Mouse (Mus musculus) heart, embryonic 12.5 days (tissue): ENCODE results near the gene Mus81. TPM values are rescaled to one million over a fixed set of nuclear protein-coding genes. Genes with fewer than 3 reads are reported as not detected.

Experiments
- ATAC-seq: fragments of 200-750 bp; cut with Nextera tagmentation; 2 replicates; pipeline ENCODE4 v1.8.0; 2017; ENCODE audit warnings: moderate TSS enrichment, moderate library complexity; ENCODE audit not compliant: insufficient number of reproducible peaks, low FRiP score
- H3K27ac ChIP-seq: fragments of 300-500 bp; sonication (generic); 2 replicates; pipeline ENCODE4 v1.5.1; 2016; ENCODE audit warnings: mild to moderate bottlenecking, moderate library complexity; ENCODE audit not compliant: poor library complexity, severe bottlenecking
- H3K27me3 ChIP-seq: fragments of 300-500 bp; sonication (generic); replicated peaks from 2 replicates; pipeline ENCODE4 v1.6.1; 2016; ENCODE audit warnings: mild to moderate bottlenecking, moderate library complexity
- H3K36me3 ChIP-seq: fragments of 300-500 bp; sonication (generic); 2 replicates; pipeline ENCODE4 v1.6.1; 2016; ENCODE audit warnings: mild to moderate bottlenecking, moderate library complexity
- H3K4me1 ChIP-seq: fragments of 300-500 bp; sonication (generic); replicated peaks from 2 replicates; pipeline ENCODE4 v1.6.1; 2016; ENCODE audit warnings: mild to moderate bottlenecking
- H3K4me2 ChIP-seq: fragments of 300-500 bp; sonication (generic); 2 replicates; pipeline ENCODE4 v1.6.1; 2016; ENCODE audit warnings: mild to moderate bottlenecking, moderate library complexity
- H3K4me3 ChIP-seq: fragments of 300-500 bp; sonication (generic); 2 replicates; pipeline ENCODE4 v1.5.1; 2016; ENCODE audit warnings: mild to moderate bottlenecking
- H3K9ac ChIP-seq: fragments of 300-500 bp; sonication (generic); 2 replicates; pipeline ENCODE4 v1.6.1; 2016; ENCODE audit warnings: mild to moderate bottlenecking, moderate library complexity
- H3K9me3 ChIP-seq: fragments of 300-500 bp; sonication (generic); replicated peaks from 2 replicates; pipeline ENCODE4 v1.6.1; 2016; ENCODE audit warnings: mild to moderate bottlenecking, moderate library complexity
- WGBS: fragments of 180-500 bp; shearing (Covaris S2); methylation state at CpG from one replicate; pipeline ENCODE4 v1.1.7; 2016; 5-methylcytosine and 5-hydroxymethylcytosine counted together
- polyA plus RNA-seq: library from polyadenylated mRNA; unstranded; fragments of >200 nt; fragmentation: Nextera tagmentation; extraction: Ambion mirVana; gene quantifications from 2 replicates; pipeline ENCODE4 v1.2.1, GENCODE M21; 2016

Mus81 gene
- polyA plus RNA-seq, 1 experiment from 2014 or later = 33.2 TPM

DNA sequence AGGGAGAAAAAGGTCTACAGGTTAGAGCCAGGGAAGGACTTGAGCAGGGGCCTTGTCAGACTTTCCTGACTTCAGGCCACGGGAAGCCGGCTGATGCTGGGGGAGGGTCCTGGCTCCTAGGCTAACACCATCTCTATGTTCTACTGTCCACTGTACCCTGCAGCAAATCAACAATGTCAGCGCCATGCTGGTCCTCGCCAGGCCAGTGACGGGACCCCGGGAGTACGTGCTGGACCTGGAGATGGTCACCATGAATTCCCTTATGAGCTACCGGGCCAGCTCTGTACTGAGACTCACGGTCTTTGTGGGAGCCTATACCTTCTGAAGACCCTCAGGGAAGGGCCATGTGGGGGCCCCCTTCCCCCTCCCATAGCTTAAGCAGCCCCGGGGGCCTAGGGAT is 6.8 kb downstream of the Mus81 start:
- peaks cover 89% of the 10 kb centered on the region for H3K36me3 ChIP-seq
- no peaks in the 10 kb centered on the region for H3K9me3 ChIP-seq
- WGBS = 85% methylated on average over 10 of the region's 10 CpGs
- H3K27me3 ChIP-seq = no peaks in the 10 kb centered on the region
- H3K4me2 ChIP-seq = no peak overlapping the region
- peaks cover 10% of the 10 kb centered on the region for H3K4me1 ChIP-seq
- no peak overlapping the region for H3K27ac ChIP-seq
- H3K4me3 ChIP-seq = no peak overlapping the region
- no peak overlapping the region for H3K9ac ChIP-seq
- ATAC-seq = no peak

DNA sequence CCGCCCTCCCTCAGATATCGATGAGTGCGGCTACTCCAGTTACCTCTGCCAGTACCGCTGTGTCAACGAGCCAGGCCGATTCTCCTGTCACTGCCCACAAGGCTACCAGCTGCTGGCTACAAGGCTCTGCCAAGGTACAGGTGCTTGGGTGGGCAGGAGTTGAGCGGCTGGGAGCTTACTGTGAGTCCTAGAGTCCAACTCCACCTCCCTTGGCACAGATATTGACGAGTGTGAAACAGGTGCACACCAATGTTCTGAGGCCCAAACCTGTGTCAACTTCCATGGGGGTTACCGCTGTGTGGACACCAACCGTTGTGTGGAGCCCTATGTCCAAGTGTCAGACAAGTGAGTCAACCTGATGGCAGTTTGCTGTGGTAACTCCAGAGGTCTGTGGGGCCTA is 8.2 kb downstream of the Mus81 start:
- H3K27me3 ChIP-seq = no peaks in the 10 kb centered on the region
- no peak overlapping the region for H3K27ac ChIP-seq
- H3K9me3 ChIP-seq = no peaks in the 10 kb centered on the region
- H3K9ac ChIP-seq = no peak overlapping the region
- 80% methylated on average over 10 of the region's 10 CpGs for WGBS
- H3K4me1 ChIP-seq = peaks cover 16% of the 10 kb centered on the region
- ATAC-seq = no peak
- H3K4me3 ChIP-seq = no peak overlapping the region
- H3K36me3 ChIP-seq = peaks cover 79% of the 10 kb centered on the region
- no peak overlapping the region for H3K4me2 ChIP-seq

DNA sequence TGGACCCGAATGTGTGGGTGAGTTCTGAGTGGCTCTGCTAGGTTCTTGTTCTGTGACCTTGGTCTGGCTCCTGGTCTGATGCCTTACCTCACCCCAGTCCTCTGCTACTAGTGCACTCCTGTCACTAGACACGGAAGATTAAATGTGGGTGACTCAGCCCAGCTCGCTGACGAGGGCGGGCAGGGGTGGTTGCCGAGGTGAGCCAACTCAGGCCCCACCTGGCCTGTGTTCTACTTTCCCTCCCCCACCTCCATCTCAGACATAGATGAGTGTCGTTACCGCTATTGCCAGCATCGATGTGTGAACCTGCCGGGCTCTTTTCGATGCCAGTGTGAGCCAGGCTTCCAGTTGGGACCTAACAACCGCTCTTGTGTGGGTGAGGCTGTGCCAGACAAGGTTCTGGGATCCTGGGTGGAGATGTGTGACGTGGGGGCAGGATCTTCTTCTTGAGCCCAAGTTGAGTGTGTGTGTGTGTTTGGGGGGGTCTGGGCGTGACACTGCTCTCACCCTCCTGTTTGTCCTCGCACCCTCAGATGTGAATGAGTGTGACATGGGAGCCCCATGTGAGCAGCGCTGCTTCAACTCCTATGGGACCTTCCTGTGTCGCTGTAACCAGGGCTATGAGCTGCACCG is 10.4 kb downstream of the Mus81 start:
- no peaks in the 10 kb centered on the region for H3K27me3 ChIP-seq
- H3K4me1 ChIP-seq = peaks cover 21% of the 10 kb centered on the region
- 87% methylated on average over 18 of the region's 18 CpGs for WGBS
- H3K4me2 ChIP-seq = no peak overlapping the region
- no peaks in the 10 kb centered on the region for H3K9me3 ChIP-seq
- H3K4me3 ChIP-seq = no peak overlapping the region
- ATAC-seq = no peak
- peaks cover 56% of the 10 kb centered on the region for H3K36me3 ChIP-seq
- H3K27ac ChIP-seq = no peak overlapping the region
- no peak overlapping the region for H3K9ac ChIP-seq

DNA sequence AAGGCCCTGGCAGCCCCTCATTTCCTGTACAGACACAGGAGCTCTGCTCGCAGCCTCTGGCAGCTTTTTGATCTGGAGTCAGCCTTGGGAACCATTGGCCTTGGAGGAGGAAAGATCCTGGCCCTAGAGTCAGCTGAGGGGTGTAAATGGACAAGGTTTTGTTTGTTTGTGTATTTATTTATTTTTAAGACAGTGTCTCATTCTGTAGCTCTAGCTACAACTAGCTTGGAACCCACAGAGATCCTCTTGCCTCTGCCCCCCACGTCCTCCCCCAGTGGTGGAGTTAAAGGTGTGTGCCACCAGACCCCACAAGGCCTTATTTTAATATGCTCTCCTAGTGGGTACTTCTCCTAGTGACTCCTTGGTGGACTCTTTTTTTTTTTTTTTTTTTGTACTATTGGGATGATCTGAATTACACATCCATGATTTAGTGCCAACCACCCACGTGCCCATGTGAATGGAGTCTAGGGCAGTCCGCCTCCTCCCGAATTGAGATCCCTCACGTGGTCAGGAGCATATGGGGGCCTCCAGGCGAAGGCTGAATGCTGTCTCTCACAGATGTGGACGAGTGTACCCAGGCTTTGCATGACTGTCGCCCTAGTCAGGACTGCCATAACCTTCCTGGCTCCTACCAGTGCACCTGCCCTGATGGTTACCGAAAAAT is 11.1 kb downstream of the Mus81 start:
- no peak overlapping the region for H3K27ac ChIP-seq
- peaks cover 21% of the 10 kb centered on the region for H3K4me1 ChIP-seq
- no peak for ATAC-seq
- H3K4me2 ChIP-seq = no peak overlapping the region
- 0 out of 2 replicates have a peak overlapping the region, but pooled peaks have one; percentile 17 for H3K9ac ChIP-seq
- H3K9me3 ChIP-seq = no peaks in the 10 kb centered on the region
- no peaks in the 10 kb centered on the region for H3K27me3 ChIP-seq
- H3K4me3 ChIP-seq = no peak overlapping the region
- 81% methylated on average over 10 of the region's 10 CpGs for WGBS
- H3K36me3 ChIP-seq = peaks cover 50% of the 10 kb centered on the region

DNA sequence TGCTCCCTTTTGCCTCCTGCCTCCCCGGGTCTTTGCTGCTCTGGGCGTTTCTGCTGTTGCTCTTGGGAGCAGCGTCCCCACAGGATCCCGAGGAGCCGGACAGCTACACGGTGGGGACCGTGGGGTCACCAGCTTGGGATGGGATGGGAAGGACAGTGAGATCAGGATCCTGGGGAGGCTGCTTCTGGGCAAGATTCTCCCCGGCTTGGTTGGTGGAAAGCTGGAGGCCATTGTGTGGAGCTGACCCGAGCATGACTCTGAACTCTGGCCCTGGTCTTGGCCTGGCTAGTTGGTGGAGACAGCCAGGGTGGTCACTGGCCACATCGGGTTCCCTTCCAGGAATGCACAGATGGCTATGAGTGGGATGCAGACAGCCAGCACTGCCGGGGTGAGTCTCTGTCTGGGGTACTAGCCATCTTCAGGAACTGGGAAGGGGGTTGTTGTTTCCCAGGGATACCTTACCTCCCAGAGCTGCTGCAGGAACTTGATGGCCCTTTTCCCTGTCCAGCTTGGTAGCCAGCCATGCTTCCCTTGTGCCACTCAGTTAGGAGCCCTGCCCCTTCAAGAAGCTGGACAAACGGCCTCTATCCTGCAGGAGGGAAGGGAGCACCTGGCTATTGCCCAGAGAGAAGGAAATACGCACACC is 13.0 kb downstream of the Mus81 start:
- Histone ChIP-seq H3K9ac (peak overlapping the region; percentile 89), H3K4me3 (peak overlapping the region; percentile 74), H3K27me3 (no peaks in the 10 kb centered on the region), H3K4me2 (peak overlapping the region; percentile 82), H3K27ac (peak overlapping the region; percentile 86), H3K9me3 (no peaks in the 10 kb centered on the region), H3K36me3 (peaks cover 30% of the 10 kb centered on the region), H3K4me1 (peaks cover 21% of the 10 kb centered on the region)
- ATAC-seq = peak; percentile 23; the same call in 1 of the 2 replicates
- 22% methylated on average over 13 of the region's 13 CpGs for WGBS

DNA sequence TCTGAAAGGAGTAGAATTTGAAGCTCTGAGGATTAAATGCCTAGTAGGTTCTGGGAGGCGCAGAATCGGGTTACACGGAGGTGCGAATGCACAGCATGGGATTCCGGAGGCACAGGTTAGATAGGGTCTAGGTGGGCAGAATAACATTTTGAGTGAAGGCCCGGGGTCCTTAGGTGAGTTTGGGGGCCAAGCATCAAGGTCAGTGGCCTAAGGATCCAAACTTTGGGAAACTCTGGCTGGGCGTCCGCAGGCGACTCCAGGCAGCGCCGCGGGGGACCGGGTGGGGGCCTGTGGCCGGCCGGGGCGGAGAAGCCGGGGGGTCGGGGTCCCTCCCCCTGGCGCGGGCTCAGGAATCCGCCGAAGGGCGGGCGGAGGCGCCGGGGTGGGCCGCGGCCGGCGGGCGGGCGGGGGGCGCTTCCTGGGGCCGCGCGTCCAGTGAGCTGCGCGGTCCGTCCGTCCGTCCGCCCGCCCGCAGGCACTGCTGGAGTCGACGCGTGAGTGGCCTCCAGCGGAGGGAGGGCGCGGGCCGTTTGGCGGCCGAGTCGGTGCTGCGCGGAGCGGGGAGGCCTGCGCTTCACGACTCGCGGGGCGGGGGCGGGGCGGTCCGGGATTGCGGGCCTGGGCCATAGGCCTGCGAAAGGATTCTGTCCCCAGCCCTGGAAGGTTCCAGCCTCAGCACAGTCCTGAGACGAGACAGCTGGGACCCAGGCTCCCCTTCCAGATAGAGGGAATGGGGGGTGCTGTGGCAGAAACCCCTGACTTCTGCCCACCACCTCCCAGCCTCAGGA is 13.7 kb downstream of the Mus81 start:
- peak overlapping the region; percentile 82 for H3K4me2 ChIP-seq
- no peaks in the 10 kb centered on the region for H3K27me3 ChIP-seq
- peak overlapping the region; percentile 74 for H3K4me3 ChIP-seq
- peak; percentile 65 for ATAC-seq
- WGBS = 1% methylated on average over 57 of the region's 68 CpGs
- H3K9me3 ChIP-seq = no peaks in the 10 kb centered on the region
- H3K9ac ChIP-seq = peak overlapping the region; percentile 89
- peaks cover 23% of the 10 kb centered on the region for H3K36me3 ChIP-seq
- peaks cover 26% of the 10 kb centered on the region for H3K4me1 ChIP-seq
- H3K27ac ChIP-seq = peak overlapping the region; percentile 86

DNA sequence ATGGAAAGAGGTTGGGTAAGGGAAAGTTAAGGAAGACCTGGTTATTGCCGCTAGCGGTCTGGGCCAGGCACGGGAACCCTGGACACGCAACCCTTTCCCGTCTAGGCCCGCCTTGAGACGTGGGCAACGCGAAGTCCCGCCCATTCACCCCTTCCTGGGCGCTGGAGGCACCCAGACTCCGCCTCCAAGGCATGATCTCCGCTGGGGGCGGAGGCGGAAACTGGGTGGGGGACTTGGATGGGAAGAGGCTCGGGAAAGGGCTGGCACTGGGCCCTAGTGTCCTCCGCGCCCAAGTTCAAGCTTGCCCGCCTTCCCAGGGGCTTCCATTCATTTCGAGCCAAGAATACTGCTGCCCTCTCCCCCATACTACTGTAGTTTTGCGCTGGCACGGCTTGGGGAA is 14.5 kb downstream of the Mus81 start, which contains the start of gene Efemp2:
Efemp2 (plus strand) TSS at position 235 of the 400 bp plus-strand sequence.
- H3K4me1 ChIP-seq = peaks cover 32% of the 10 kb centered on the region
- peak within 1 kb of the TSS; percentile 86 for H3K27ac ChIP-seq
- no peaks in the 10 kb centered on the region for H3K27me3 ChIP-seq
- H3K9me3 ChIP-seq = no peaks in the 10 kb centered on the region
- peak within 1 kb of the TSS; percentile 89 for H3K9ac ChIP-seq
- peak; percentile 79 for ATAC-seq
- peak within 1 kb of the TSS; percentile 74 for H3K4me3 ChIP-seq
- H3K4me2 ChIP-seq = peak within 1 kb of the TSS; percentile 82
- 2% methylated on average over 22 of the region's 22 CpGs for WGBS
- peaks cover 18% of the 10 kb centered on the region for H3K36me3 ChIP-seq

DNA sequence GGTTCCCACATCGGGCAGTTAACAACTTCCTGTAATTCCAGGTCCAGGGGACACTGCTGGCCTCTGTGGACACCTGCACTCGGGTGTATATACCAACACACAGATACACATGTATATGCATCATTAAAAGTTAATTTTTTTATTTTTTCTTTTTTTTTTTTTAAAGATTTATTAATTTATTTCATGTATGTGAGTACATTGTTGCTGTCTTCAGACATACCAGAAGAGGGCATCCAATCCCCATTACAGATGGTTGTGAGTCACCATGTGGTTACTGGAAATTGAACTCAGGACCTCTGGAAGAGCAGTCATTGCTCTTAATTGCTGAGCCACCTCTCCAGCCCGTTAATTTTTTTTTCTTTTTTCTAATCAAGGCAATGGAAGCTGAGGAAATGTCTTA is 15.3 kb downstream of the Mus81 start:
- Histone ChIP-seq H3K9ac (no peak overlapping the region), H3K9me3 (no peaks in the 10 kb centered on the region), H3K4me3 (no peak overlapping the region), H3K27ac (no peak overlapping the region), H3K27me3 (no peaks in the 10 kb centered on the region), H3K36me3 (peaks cover 14% of the 10 kb centered on the region), H3K4me2 (no peak overlapping the region), H3K4me1 (peaks cover 35% of the 10 kb centered on the region)
- ATAC-seq = no peak
- 72% methylated on average over 3 of the region's 3 CpGs for WGBS

DNA sequence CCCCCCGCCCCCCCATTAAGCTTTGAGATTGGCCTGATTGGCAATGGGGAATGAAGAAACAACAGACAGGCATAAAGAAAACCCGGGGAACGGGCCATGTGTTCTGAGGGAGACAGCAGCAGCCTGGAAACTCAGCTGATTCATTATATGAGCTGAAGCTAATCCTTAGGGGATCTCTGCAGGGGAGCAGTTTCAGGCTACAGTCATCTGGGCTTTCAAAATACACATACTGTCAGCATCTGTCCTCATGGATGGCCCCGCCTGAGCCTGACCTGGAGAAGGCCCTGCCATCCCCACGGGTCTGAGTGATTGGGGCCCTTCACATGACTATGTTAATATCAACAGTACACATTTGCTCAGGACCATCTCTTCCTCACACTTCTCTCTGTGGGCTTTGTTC is 16.4 kb downstream of the Mus81 start:
- H3K27ac ChIP-seq = no peak overlapping the region
- H3K4me3 ChIP-seq = no peak overlapping the region
- no peak for ATAC-seq
- no peak overlapping the region for H3K9ac ChIP-seq
- peaks cover 18% of the 10 kb centered on the region for H3K36me3 ChIP-seq
- peaks cover 34% of the 10 kb centered on the region for H3K4me1 ChIP-seq
- 60% methylated on average over 5 of the region's 5 CpGs for WGBS
- no peak overlapping the region for H3K4me2 ChIP-seq
- no peaks in the 10 kb centered on the region for H3K27me3 ChIP-seq
- H3K9me3 ChIP-seq = no peaks in the 10 kb centered on the region

DNA sequence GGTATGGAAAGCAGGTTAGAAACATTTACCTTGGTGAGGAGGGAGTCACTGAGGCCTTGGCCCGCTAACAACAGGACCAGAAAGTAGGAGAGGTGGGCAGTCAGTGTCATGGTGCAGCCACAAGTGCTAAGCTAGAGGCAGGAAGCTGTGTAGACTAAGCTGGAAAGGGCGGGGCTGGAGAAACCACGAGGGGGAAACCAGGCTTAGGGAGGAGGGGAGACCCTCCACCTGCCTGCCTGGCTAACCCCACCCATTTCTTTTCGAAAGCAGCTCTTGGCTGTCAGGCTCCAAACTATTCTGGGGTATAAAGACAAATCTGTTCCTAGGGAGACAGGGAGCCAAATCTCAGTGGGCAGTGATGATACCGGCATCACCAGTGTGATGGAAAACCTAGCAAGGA is 19.8 kb downstream of the Mus81 start, which contains the start of gene Ctsw:
Ctsw (minus strand) TSS at position 134 of the 400 bp plus-strand sequence.
- peaks cover 44% of the 10 kb centered on the region for H3K36me3 ChIP-seq
- H3K4me3 ChIP-seq = no peak within 1 kb of the TSS
- no peak for ATAC-seq
- H3K27me3 ChIP-seq = no peaks in the 10 kb centered on the region
- H3K4me1 ChIP-seq = peaks cover 23% of the 10 kb centered on the region
- no peak within 1 kb of the TSS for H3K9ac ChIP-seq
- 58% methylated on average over 5 of the region's 5 CpGs for WGBS
- no peaks in the 10 kb centered on the region for H3K9me3 ChIP-seq
- H3K4me2 ChIP-seq = no peak within 1 kb of the TSS
- H3K27ac ChIP-seq = no peak within 1 kb of the TSS
